Mouse (Mus musculus): Measurements from ENCODE around the gene Mis18a. TPM values are rescaled to one million over a fixed set of nuclear protein-coding genes. Genes with fewer than 3 reads are reported as not detected.

Gene Mis18a
- total RNA-seq, 2 experiments from 2014 or later: 13.9 to 16.4 TPM

Other genes with a start within 250 kb of the Mis18a start
- 100 to 1,000 TPM; 216 to 230 TPM for gene Mrap, start 10.8 kb upstream of the Mis18a start, total RNA-seq (2021)
- 10 to 100 TPM; 14.9 to 18.7 TPM for gene Urb1, start 83.0 kb upstream of the Mis18a start, total RNA-seq (2021)
- gene Eva1c, start 99.3 kb upstream of the Mis18a start, total RNA-seq (2021): 1 to 10 TPM; 5.1 to 5.8 TPM
- 10 to 100 TPM; 30.9 to 38.7 TPM for gene Cfap298, start 207.7 kb upstream of the Mis18a start, total RNA-seq (2021)